Mouse (Mus musculus): ENCODE measurements around the gene Chst12. TPM values are rescaled to one million over a fixed set of nuclear protein-coding genes. Genes with fewer than 3 reads are reported as not detected.

The Chst12 gene
- total RNA-seq (2012; rRNA removed) (7.6 and 7.8 TPM in 2 replicates), total RNA-seq (2014; rRNA removed) (2.3 and 3.1 TPM in 2 replicates), polyA plus RNA-seq (2012; ENCODE audit: insufficient read length, low read depth) (17.0 and 18.1 TPM in 2 replicates)

- no peaks in the 10 kb centered on the region for H3K9me3 ChIP-seq (replicated peaks; ENCODE audit: low read length)
- H3K4me2 ChIP-seq (ENCODE audit: insufficient read depth, low read depth, poor library complexity, severe bottlenecking), result peak within 1 kb of the TSS; percentile 52
- in situ Hi-C loops (cut with MboI; ENCODE audit: low pct_ligation_motif_present, low pct_unique_long_range_greater_than_20kb, low sequenced_read_pairs) (no loop called here), dilution Hi-C loops (cut with MboI; ENCODE audit: extremely low pct_ligation_motif_present, extremely low pct_unique_long_range_greater_than_20kb, low sequenced_read_pairs) (no loop called here)
- H3K4me1 ChIP-seq (ENCODE audit: control insufficient read depth in 1 of 2, insufficient read depth in 2 of 2), result peaks cover 50 to 66% of the 10 kb centered on the region in 2 experiments
- DNase-seq (ENCODE audit: extremely low read depth), result peak; percentile 98
- H3K79me2 ChIP-seq (replicated peaks; ENCODE audit: control insufficient read depth, extremely low read depth, insufficient read depth, poor library complexity, severe bottlenecking), result peaks cover 13% of the 10 kb centered on the region; the same call in 1 of the 2 replicates
- peak; percentile 80; the same call in 1 of the 2 replicates for TF ChIP-seq POLR2AphosphoS2 (IDR thresholded peaks at IDR 0.05; ENCODE audit: low read depth, low read length)
- TF ChIP-seq ETS1 (conservative IDR thresholded peaks at IDR 0.05; ENCODE audit: low read depth, low read length), result peak; percentile 10; the same call in 1 of the 2 replicates
- TF ChIP-seq IRF4 (IDR thresholded peaks at IDR 0.05; ENCODE audit: low read depth, low read length), result no peak
- peak; percentile 31; the same call in 1 of the 2 replicates for TF ChIP-seq ELF1 (IDR thresholded peaks at IDR 0.05; ENCODE audit: low read depth, low read length)
- no peak for TF ChIP-seq JUN (IDR thresholded peaks at IDR 0.05; ENCODE audit: insufficient read depth, low read depth, low read length)
- TF ChIP-seq MYC (IDR thresholded peaks at IDR 0.05; ENCODE audit: low read depth, low read length), result peak; percentile 86; the same call in 1 of the 2 replicates
- no peak for TF ChIP-seq EP300 (IDR thresholded peaks at IDR 0.05; ENCODE audit: low read length)
- TF ChIP-seq MAZ (IDR thresholded peaks at IDR 0.05; ENCODE audit: low read depth, low read length), result peak; percentile 93; the same call in 1 of the 2 replicates
- no peak for TF ChIP-seq MAFK (IDR thresholded peaks at IDR 0.05; ENCODE audit: insufficient replicate concordance, low read length)
- no peak for TF ChIP-seq RCOR1 (conservative IDR thresholded peaks at IDR 0.05; ENCODE audit: low read depth, low read length)
- TF ChIP-seq MAX (IDR thresholded peaks at IDR 0.05; ENCODE audit: low read length), result peak; percentile 99
- TF ChIP-seq KAT2A (IDR thresholded peaks at IDR 0.05; ENCODE audit: insufficient replicate concordance, low read length), result no peak
- no peak for TF ChIP-seq CHD1 (IDR thresholded peaks at IDR 0.05; ENCODE audit: low read depth, low read length)
- peak; percentile 35 for TF ChIP-seq USF1 (IDR thresholded peaks at IDR 0.05; ENCODE audit: low read depth, low read length)
- peak; percentile 98 for TF ChIP-seq CHD2 (IDR thresholded peaks at IDR 0.05; ENCODE audit: low read length)
- no peak; the same call in 1 of the 2 replicates for TF ChIP-seq ZMIZ1 (IDR thresholded peaks at IDR 0.05; ENCODE audit: low read depth, low read length)
- TF ChIP-seq SMC3 (IDR thresholded peaks at IDR 0.05; ENCODE audit: low read depth, low read length), result no peak
- TF ChIP-seq TCF12 (IDR thresholded peaks at IDR 0.05; ENCODE audit: low read depth, low read length), result peak; percentile 83
- TF ChIP-seq USF2 (conservative IDR thresholded peaks at IDR 0.05; ENCODE audit: low read depth, low read length), result no peak
- no peak for TF ChIP-seq UBTF (IDR thresholded peaks at IDR 0.05; ENCODE audit: low read depth, low read length)
- peak; percentile 81 for TF ChIP-seq POLR2A (IDR thresholded peaks at IDR 0.05; ENCODE audit: low read depth, low read length)
- no peak for TF ChIP-seq ZC3H11A (IDR thresholded peaks at IDR 0.05; ENCODE audit: low read depth, low read length)
- peak; percentile 98 for TF ChIP-seq MXI1 (IDR thresholded peaks at IDR 0.05; ENCODE audit: low read depth, low read length)
- TF ChIP-seq E2F4 (IDR thresholded peaks at IDR 0.05; ENCODE audit: insufficient replicate concordance, low read depth, low read length), result no peak
- TF ChIP-seq JUND (conservative IDR thresholded peaks at IDR 0.05; ENCODE audit: low read depth, low read length), result no peak
- peak; percentile 96 for TF ChIP-seq SIN3A (IDR thresholded peaks at IDR 0.05; ENCODE audit: low read length)
- peak; percentile 65 for TF ChIP-seq HCFC1 (IDR thresholded peaks at IDR 0.05; ENCODE audit: low read depth, low read length)
- no peak for TF ChIP-seq ZKSCAN1 (IDR thresholded peaks at IDR 0.05; ENCODE audit: borderline replicate concordance, low read depth, low read length)
- TF ChIP-seq TBP (conservative IDR thresholded peaks at IDR 0.05; ENCODE audit: low read depth, low read length), result 0 out of 2 replicates have a peak, but pooled peaks have one; percentile 39
- TF ChIP-seq NELFE (IDR thresholded peaks at IDR 0.05; ENCODE audit: low read depth, low read length), result peak; percentile 80
- TF ChIP-seq BHLHE40 (IDR thresholded peaks at IDR 0.05; ENCODE audit: low read depth, low read length), result no peak
- TF ChIP-seq RAD21 (IDR thresholded peaks at IDR 0.05; ENCODE audit: low read depth, low read length), result no peak
- no peak for TF ChIP-seq CTCF (conservative IDR thresholded peaks at IDR 0.05 in 1 of 2, IDR thresholded peaks at IDR 0.05 in 1 of 2; ENCODE audit: low read depth in 2 of 2, low read length in 2 of 2)
- peak; percentile 74; the same call in 1 of the 2 replicates for TF ChIP-seq MEF2A (IDR thresholded peaks at IDR 0.05; ENCODE audit: borderline replicate concordance, low read depth, low read length)
- TF ChIP-seq PAX5 (IDR thresholded peaks at IDR 0.05; ENCODE audit: low read length), result no peak
- peak; percentile 96 for TF ChIP-seq NRF1 (IDR thresholded peaks at IDR 0.05; ENCODE audit: low read depth, low read length)
- no peak for TF ChIP-seq GABPA (IDR thresholded peaks at IDR 0.05; ENCODE audit: insufficient replicate concordance, low read depth, low read length)
- TF ChIP-seq ZNF384 (IDR thresholded peaks at IDR 0.05; ENCODE audit: low read depth, low read length), result no peak
- H3K9ac ChIP-seq (ENCODE audit: insufficient read depth, low read depth), result peak within 1 kb of the TSS; percentile 59
- peaks cover 2% of the 10 kb centered on the region for H3K27me3 ChIP-seq (replicated peaks)
- peak within 1 kb of the TSS; percentile 36; the same call in 1 of the 2 replicates for H3K27ac ChIP-seq (ENCODE audit: insufficient read depth, low read depth)
- H3K4me3 ChIP-seq (replicated peaks in 1 of 3; ENCODE audit: low read depth in 2 of 3, low read length in 2 of 3, poor library complexity in 1 of 3), result peak within 1 kb of the TSS; percentile 59 to 91 (median 78)
- peaks cover 2 to 9% of the 10 kb centered on the region in 2 experiments for H3K36me3 ChIP-seq (replicated peaks in 1 of 2; ENCODE audit: control insufficient read depth in 1 of 2, insufficient read depth in 1 of 2, low read length in 1 of 2)
These were observed at the start of gene Chst12 for GRCm38 (mm10) chr5:140505208-140505780. Gene Chst12, plus strand, starts transcription at chr5:140505550.
